Mouse (Mus musculus) liver, adult 2 months (tissue): ENCODE results near the gene Cbx8.

Source experiments
- CTCF ChIP-seq: fragments of 200-500 bp; IDR thresholded peaks from 2 replicates; pipeline ENCODE4 v1.5.1; 2011; ENCODE audit warnings: low read depth, low read length, control low read depth
- POLR2A ChIP-seq: fragments of 200-500 bp; IDR thresholded peaks from 2 replicates; pipeline ENCODE4 v1.6.1; 2011; ENCODE audit warnings: low read length, control low read depth; ENCODE audit not compliant: insufficient read depth; ENCODE audit errors: extremely low read depth

- TF ChIP-seq CTCF = no peak
- TF ChIP-seq POLR2A = no peak
Observed at GRCm38 (mm10) chr11:119052661-119053256, 12.0 kb upstream of the Cbx8 start.
